20 mouse cellular contexts compared by ENCODE assay signal in the genomic region with DNA sequence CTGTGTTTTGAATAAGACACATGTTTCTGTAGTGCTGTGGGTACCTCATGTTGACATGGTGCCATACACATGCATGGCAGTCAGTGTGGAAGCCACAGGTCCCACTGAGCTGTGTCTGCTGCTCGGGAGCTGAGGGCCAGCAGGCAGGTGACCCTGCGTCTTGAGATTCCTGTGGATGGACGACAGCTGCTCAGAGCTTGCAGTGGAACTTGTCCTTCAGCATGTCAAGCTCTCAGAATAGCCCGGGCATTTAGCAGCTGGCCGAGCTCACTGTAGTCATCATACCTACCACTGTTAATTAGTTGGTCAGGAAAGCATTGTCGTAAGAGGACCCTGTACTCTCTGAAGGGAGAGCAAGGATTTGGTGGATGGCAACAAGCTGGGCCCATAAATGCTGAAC. TPM values are rescaled to one million over a fixed set of nuclear protein-coding genes. Genes with fewer than 3 reads are reported as not detected.
DNase-seq lines count a peak whose midpoint lies in the region; ATAC-seq and TF ChIP-seq lines count a peak whose summit lies in the region.
"Had no signal": no experiment of that assay in that cellular context is flagged by ENCODE, and none has a peak within 500 bp of the region (broad histone marks: within the 10 kb centered on the region; RNA-seq: fewer than 3 reads in every experiment).

No protein-coding gene starts in this region.

- H3K27ac ChIP-seq in gastrocnemius, adult 2 months, result peak overlapping the region; percentile 80
- no peak overlapping the region for H3K27ac ChIP-seq in heart, embryonic 12.5 days (ENCODE audit: poor library complexity, severe bottlenecking)
- no peak overlapping the region for H3K27ac ChIP-seq in forebrain, embryonic 11.5 days (ENCODE audit: low read depth, low read length)
- H3K27ac ChIP-seq: embryonic facial prominence, embryonic 12.5 days; forebrain, embryonic 15.5 days; heart, embryonic 15.5 days; hindbrain, embryonic 10.5 days; hindbrain, embryonic 14.5 days; intestine, embryonic 15.5 days had no signal

- H3K4me3 ChIP-seq in gastrocnemius, adult 2 months, result no peak overlapping the region
- H3K4me3 ChIP-seq in heart, embryonic 12.5 days, result no peak overlapping the region
- no peak overlapping the region for H3K4me3 ChIP-seq in forebrain, embryonic 11.5 days (ENCODE audit: low read depth, low read length)
- H3K4me3 ChIP-seq: embryonic facial prominence, embryonic 12.5 days; forebrain, embryonic 15.5 days; heart, embryonic 15.5 days; hindbrain, embryonic 10.5 days; intestine, embryonic 15.5 days had no signal

- no peak for ATAC-seq in heart, embryonic 12.5 days (ENCODE audit: insufficient number of reproducible peaks, low FRiP score)
- no peak for ATAC-seq in forebrain, embryonic 11.5 days (replicated peaks; ENCODE audit: low FRiP score)
- ATAC-seq: forebrain, embryonic 15.5 days; intestine, embryonic 15.5 days had no signal

- DNase-seq in gastrocnemius, adult 2 months, result peak; percentile 67
- DNase-seq in gastrocnemius, postnatal 4 days (ENCODE audit: low spot score in 2 of 2), result no peak
- DNase-seq in heart, postnatal 4 days, result no peak
- DNase-seq in gastrocnemius, postnatal 10 days, result peak; percentile 9
- peak; percentile 31 for DNase-seq in gastrocnemius, postnatal 25 days
- DNase-seq in forebrain, embryonic 11.5 days (ENCODE audit: low spot score), result no peak
- DNase-seq in spleen, adult 12 weeks (ENCODE audit: low spot score), result no peak
- DNase-seq: adrenal gland, adult 8-10 months; cerebellum, adult 11 months; cerebellum, adult 8-10 months; cerebellum, postnatal 14 days; embryo, embryonic 11 days; kidney, adult 18-20 months had no signal

- peaks cover 66% of the 10 kb centered on the region for H3K4me1 ChIP-seq in heart, embryonic 12.5 days (replicated peaks)
- no peaks in the 10 kb centered on the region for H3K4me1 ChIP-seq in forebrain, embryonic 11.5 days (replicated peaks; ENCODE audit: control insufficient read depth, insufficient read depth, low read length)
- H3K4me1 ChIP-seq: embryonic facial prominence, embryonic 12.5 days; forebrain, embryonic 15.5 days; intestine, embryonic 15.5 days had no signal

- 0 out of 2 replicates have a peak overlapping the region, but pooled peaks have one; percentile 29 for H3K9ac ChIP-seq in heart, embryonic 12.5 days
- H3K9ac ChIP-seq in forebrain, embryonic 11.5 days (ENCODE audit: low read length), result no peak overlapping the region
- H3K9ac ChIP-seq: embryonic facial prominence, embryonic 12.5 days; forebrain, embryonic 15.5 days; heart, embryonic 15.5 days; hindbrain, embryonic 14.5 days; intestine, embryonic 15.5 days had no signal

- H3K36me3 ChIP-seq in heart, embryonic 12.5 days, result peaks cover 44% of the 10 kb centered on the region
- no peaks in the 10 kb centered on the region; the same call in 1 of the 2 replicates for H3K36me3 ChIP-seq in forebrain, embryonic 11.5 days (ENCODE audit: control insufficient read depth, insufficient read depth, low read length)

- intact Hi-C loops in gastrocnemius, adult 2 months (cut with DNase I), result no loop called here

- WGBS in heart, embryonic 12.5 days, result 39% methylated on average over 6 of the region's 6 CpGs
- WGBS in forebrain, embryonic 11.5 days, result 93% methylated on average over 6 of the region's 6 CpGs

- no peak overlapping the region for H3K4me2 ChIP-seq in heart, embryonic 12.5 days
- no peak overlapping the region for H3K4me2 ChIP-seq in forebrain, embryonic 11.5 days (ENCODE audit: low read depth, low read length, severe bottlenecking)
- H3K4me2 ChIP-seq: embryonic facial prominence, embryonic 12.5 days; forebrain, embryonic 15.5 days; heart, embryonic 15.5 days; hindbrain, embryonic 14.5 days; intestine, embryonic 15.5 days had no signal

- TF ChIP-seq CTCF in gastrocnemius, adult 2 months (IDR thresholded peaks at IDR 0.05), result no peak

- no peaks in the 10 kb centered on the region for H3K27me3 ChIP-seq in heart, embryonic 12.5 days (replicated peaks)
- H3K27me3 ChIP-seq in forebrain, embryonic 11.5 days (ENCODE audit: control insufficient read depth, insufficient read depth, low read length), result no peaks in the 10 kb centered on the region
- H3K27me3 ChIP-seq: embryonic facial prominence, embryonic 12.5 days; forebrain, embryonic 15.5 days; heart, embryonic 15.5 days; intestine, embryonic 15.5 days had no signal

- H3K9me3 ChIP-seq in heart, embryonic 12.5 days (replicated peaks), result no peaks in the 10 kb centered on the region
- no peaks in the 10 kb centered on the region for H3K9me3 ChIP-seq in forebrain, embryonic 11.5 days (ENCODE audit: control insufficient read depth, low read length)
- H3K9me3 ChIP-seq: embryonic facial prominence, embryonic 12.5 days; forebrain, embryonic 15.5 days; heart, embryonic 15.5 days; hindbrain, embryonic 10.5 days; intestine, embryonic 15.5 days had no signal

RNA-seq across cellular contexts. Expression of a gene that starts 6.8 kb away (rescaled TPM):
- 10 to 100 TPM; 29.7 to 34.0 TPM for total RNA-seq in gastrocnemius, adult 2 months (2021)
- total RNA-seq in gastrocnemius, postnatal 4 days (2021), result 10 to 100 TPM; 36.7 to 37.0 TPM
- 57.1 and 59.4 TPM in 2 replicates for polyA plus RNA-seq in heart, embryonic 12.5 days (2016; fragmentation: Nextera tagmentation; extraction: Ambion mirVana)
- total RNA-seq in heart, postnatal 4 days (2021), result 10 to 100 TPM; 44.0 to 46.1 TPM
- total RNA-seq in gastrocnemius, postnatal 10 days (2021), result 10 to 100 TPM; 32.7 to 33.3 TPM
- 10 to 100 TPM; 24.5 to 25.4 TPM for total RNA-seq in gastrocnemius, postnatal 25 days (2021)
- 56.7 and 59.1 TPM in 2 replicates for polyA plus RNA-seq in forebrain, embryonic 11.5 days (2014; fragmentation: Nextera tagmentation; extraction: Ambion mirVana)

RNA-seq across cellular contexts. Expression of a gene that starts 6.9 kb away (rescaled TPM):
- 100 to 1,000 TPM; 157 to 173 TPM for total RNA-seq in gastrocnemius, adult 2 months (2021)
- total RNA-seq in gastrocnemius, postnatal 4 days (2021), result 100 to 1,000 TPM; 108 to 109 TPM
- 109 and 116 TPM in 2 replicates for polyA plus RNA-seq in heart, embryonic 12.5 days (2016; fragmentation: Nextera tagmentation; extraction: Ambion mirVana)
- 100 to 1,000 TPM; 112 to 115 TPM for total RNA-seq in heart, postnatal 4 days (2021)
- 10 to 100 TPM; 92.7 to 98.3 TPM for total RNA-seq in gastrocnemius, postnatal 10 days (2021)
- total RNA-seq in gastrocnemius, postnatal 25 days (2021), result 100 to 1,000 TPM; 125 to 145 TPM
- polyA plus RNA-seq in forebrain, embryonic 11.5 days (2014; fragmentation: Nextera tagmentation; extraction: Ambion mirVana), result 153 TPM in 2 replicates

RNA-seq across cellular contexts. Expression of a gene that starts 27.8 kb away (rescaled TPM):
- total RNA-seq in gastrocnemius, adult 2 months (2021), result 1 to 10 TPM; 7.6 to 7.8 TPM
- total RNA-seq in gastrocnemius, postnatal 4 days (2021), result 10 to 100 TPM; 10.4 to 11.3 TPM
- polyA plus RNA-seq in heart, embryonic 12.5 days (2016; fragmentation: Nextera tagmentation; extraction: Ambion mirVana), result 10.1 and 10.3 TPM in 2 replicates
- total RNA-seq in heart, postnatal 4 days (2021), result 10 to 100 TPM; 15.6 to 16.9 TPM
- total RNA-seq in gastrocnemius, postnatal 10 days (2021), result 1 to 10 TPM; 8.0 to 8.7 TPM
- total RNA-seq in gastrocnemius, postnatal 25 days (2021), result 1 to 10 TPM; 6.2 to 7.3 TPM
- polyA plus RNA-seq in forebrain, embryonic 11.5 days (2014; fragmentation: Nextera tagmentation; extraction: Ambion mirVana), result 10.3 and 11.6 TPM in 2 replicates

RNA-seq across cellular contexts. Expression of a gene that starts 28.0 kb away (rescaled TPM):
- 1 to 10 TPM; 6.7 to 7.5 TPM for total RNA-seq in gastrocnemius, adult 2 months (2021)
- total RNA-seq in gastrocnemius, postnatal 4 days (2021), result 10 to 100 TPM; 11.7 to 11.9 TPM
- polyA plus RNA-seq in heart, embryonic 12.5 days (2016; fragmentation: Nextera tagmentation; extraction: Ambion mirVana), result 10.4 and 10.9 TPM in 2 replicates
- 10 to 100 TPM; 19.4 to 21.3 TPM for total RNA-seq in heart, postnatal 4 days (2021)
- total RNA-seq in gastrocnemius, postnatal 10 days (2021), result 10 to 100 TPM in 1 of 2 experiments, 1 to 10 TPM in 1; 9.6 to 10.7 TPM
- 1 to 10 TPM; 4.8 to 5.3 TPM for total RNA-seq in gastrocnemius, postnatal 25 days (2021)
- polyA plus RNA-seq in forebrain, embryonic 11.5 days (2014; fragmentation: Nextera tagmentation; extraction: Ambion mirVana), result 11.1 and 12.3 TPM in 2 replicates

Comparison
In these comparisons a context has a peak if more than half of its experiments do, and no peak if none do; other contexts are left out.
1. DNase-seq: peak in gastrocnemius, adult 2 months (single experiment), gastrocnemius, postnatal 10 days (single experiment) and gastrocnemius, postnatal 25 days (single experiment); none in gastrocnemius, postnatal 4 days (0 of 2), heart, postnatal 4 days (single experiment), forebrain, embryonic 11.5 days (single experiment) and spleen, adult 12 weeks (single experiment).